Mouse (Mus musculus) cerebellum, adult 9-10 months (tissue): ENCODE data around the gene Rln3.

ENCODE experiments used
- DNase-seq: peaks from one replicate; pipeline ENCODE4 v3.0.0; 2022

The Rln3 gene

DNA sequence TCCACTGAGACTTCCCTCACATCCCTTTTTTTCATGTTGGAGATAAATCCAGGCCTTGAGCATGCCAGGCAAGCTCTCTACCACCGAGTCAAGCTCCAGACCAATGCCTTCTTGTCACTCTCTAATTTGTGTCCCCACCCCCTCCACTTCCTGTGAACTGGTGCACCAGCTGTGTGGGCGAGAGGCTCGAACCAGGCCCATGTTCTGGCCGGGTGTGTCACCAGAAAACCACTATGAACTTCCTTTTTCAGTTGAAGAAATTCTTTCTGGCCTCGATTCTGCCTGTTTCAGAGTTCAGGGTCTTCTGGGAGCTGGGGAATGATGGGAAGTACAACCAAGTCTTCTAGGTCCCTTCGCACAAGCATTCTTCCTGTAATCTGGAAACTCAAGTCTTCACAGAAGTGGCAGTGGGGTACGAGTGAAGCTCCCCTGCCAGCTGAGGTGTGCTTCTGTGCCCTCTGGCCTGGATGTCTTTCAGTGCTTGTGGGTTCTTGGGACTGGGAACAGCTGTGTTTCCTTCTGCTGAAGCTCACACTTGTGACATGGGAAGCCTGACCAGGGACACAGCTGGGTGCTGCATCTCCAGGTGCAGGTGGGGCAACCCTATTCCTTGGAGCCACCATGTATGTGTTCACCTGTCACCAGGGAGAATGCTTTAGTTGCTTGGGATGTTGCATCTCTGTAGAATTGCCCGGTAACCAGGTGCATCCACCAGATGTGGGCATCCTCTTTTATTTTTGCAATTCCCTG lies 19.2 kb upstream of the Rln3 start:
- DNase-seq = no peak

- DNase-seq = no peak
Observed at GRCm38 (mm10) chr8:84060245-84060644, 15.4 kb upstream of the Rln3 start.

GRCm38 (mm10) chr8:84059226-84059625 lies 14.4 kb upstream of the Rln3 start:
- DNase-seq = no peak

DNA sequence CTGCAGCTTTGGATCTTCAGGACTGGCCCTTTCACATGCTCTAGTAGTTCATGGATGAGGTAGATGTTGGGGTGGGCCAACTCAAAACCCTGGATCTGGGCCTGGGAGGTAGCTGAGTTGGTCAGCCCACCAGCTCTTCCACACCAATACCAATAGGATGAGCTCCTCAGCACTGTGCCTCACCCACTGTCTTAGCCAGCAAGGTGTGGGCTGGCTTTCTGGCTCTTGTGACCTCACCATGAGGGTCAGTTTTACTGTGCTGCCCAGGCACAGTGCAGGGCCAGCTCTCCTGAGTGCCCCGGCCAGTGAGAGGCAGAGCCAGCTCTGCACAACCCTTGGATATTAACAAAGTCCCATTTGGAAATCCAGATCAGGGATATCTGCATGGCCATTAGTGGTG lies 13.0 kb upstream of the Rln3 start:
- DNase-seq = no peak

GRCm38 (mm10) chr8:84053229-84053628 lies 8.4 kb upstream of the Rln3 start:
- DNase-seq = no peak

GRCm38 (mm10) chr8:84052746-84053145 lies 7.9 kb upstream of the Rln3 start:
- DNase-seq = no peak

DNA sequence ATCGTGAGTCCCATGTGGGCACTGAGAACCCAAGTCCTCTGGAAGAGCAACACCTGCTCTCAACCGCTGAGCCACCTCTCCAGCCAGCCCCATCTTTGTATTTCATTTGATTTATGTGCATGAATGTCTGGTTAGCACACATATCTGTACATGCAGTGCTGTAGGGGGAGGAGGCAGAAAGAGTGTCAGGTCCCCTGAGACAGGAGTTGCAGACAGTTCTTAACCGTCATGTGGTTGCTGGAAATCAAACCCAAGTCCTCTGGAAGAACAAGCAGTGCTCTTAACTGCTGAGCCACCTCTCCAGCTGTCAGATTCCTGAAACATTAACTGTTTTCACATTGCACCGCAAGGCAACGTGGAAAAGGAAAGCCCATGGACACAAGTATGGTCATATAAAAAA lies 3.4 kb upstream of the Rln3 start:
- DNase-seq = no peak

DNA sequence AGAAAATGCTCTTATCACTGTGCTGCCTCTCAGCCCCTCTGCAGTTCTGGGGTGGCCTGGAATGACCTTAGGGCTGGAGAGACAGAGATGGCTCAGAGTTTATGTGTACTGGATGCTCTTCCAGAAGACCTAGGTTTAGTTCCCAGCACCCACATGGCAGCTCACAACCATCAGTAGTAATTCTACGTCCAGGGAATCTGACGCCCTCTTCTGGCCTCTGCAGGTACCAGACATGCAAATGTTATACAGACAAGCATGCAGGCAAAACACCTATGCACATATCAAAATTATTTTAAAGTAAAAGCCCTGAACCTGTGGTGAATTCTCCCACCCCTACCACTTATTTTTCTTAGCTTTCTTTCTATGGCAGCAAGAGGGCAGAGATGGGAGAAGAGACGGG lies 1.7 kb upstream of the Rln3 start:
- DNase-seq = no peak

- no peak for DNase-seq
Observed at GRCm38 (mm10) chr8:84044103-84044502, 697 bp downstream of the Rln3 start.

GRCm38 (mm10) chr8:84042948-84043342 lies 1.9 kb downstream of the Rln3 start:
- no peak for DNase-seq

- DNase-seq = peak; percentile 33
Observed at GRCm38 (mm10) chr8:84042066-84042947, 2.5 kb downstream of the Rln3 start, which contains the start of gene Il27ra. TSS of gene Il27ra (minus strand) at chr8:84042589.

GRCm38 (mm10) chr8:84039050-84039449 lies 5.8 kb downstream of the Rln3 start:
- peak; percentile 79 for DNase-seq

DNA sequence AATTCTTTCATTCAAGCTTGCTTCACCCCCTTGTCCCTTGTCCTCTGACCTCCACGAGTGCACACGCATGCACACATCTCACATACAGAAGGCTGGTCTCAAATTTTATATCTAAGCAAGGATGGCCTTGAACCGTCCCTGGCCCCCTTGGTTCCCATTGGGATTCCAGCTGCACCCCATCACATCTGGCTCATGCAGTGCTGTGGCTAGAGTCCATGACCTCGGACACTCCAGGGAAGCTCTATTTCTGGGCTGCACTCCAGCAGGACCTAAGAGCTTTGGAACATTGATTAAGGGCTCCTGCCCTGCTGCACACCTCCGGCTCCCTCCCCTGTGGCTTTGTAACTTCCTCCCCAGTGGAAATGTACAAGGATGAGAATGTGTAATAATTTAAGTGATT lies 6.8 kb downstream of the Rln3 start:
- no peak for DNase-seq

DNA sequence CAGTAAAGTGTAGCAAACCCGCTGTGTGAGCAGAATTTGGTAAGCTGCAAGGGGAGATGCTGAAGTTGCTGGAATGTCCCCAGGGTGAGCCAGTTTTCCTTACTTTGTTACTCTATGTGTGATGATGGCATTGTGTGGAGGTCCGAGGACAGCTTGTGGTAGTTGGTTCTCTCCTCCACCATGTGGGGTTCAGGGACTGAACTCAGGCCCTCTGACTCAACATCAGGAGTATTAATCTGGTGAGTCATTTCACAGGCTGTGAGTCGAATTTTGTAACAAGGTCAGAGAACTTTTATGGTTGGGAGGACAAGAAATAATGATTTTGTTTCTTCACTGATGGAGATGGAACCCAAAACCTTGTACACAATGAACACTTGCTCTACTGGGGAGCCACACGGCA lies 12.0 kb downstream of the Rln3 start:
- DNase-seq = no peak

GRCm38 (mm10) chr8:84029272-84029671 lies 15.5 kb downstream of the Rln3 start:
- DNase-seq = no peak

- DNase-seq = no peak
Observed at GRCm38 (mm10) chr8:84027449-84027848, 17.4 kb downstream of the Rln3 start.

GRCm38 (mm10) chr8:84025863-84026262 lies 18.9 kb downstream of the Rln3 start:
- no peak for DNase-seq

DNA sequence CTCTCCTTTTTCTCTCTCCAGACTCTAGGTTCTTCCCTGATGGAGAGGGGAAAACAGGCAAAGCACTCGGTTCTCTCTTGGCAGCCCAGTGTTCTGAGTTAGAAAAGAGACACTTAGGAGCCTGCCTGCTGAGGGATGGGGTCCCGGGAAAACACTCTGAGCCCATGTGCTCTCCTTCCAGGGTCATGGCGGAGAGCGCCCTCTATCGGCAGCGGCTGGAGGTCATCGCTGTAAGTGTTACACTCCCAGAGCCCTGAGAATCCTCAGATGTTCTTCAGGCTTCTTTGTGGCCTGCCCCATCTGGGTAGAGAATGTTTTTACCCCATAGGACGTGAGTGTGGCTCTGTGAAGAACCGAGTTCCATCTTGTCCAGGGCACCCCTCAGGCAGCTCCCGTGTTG lies 20.6 kb downstream of the Rln3 start:
- peak; percentile 27 for DNase-seq

DNA sequence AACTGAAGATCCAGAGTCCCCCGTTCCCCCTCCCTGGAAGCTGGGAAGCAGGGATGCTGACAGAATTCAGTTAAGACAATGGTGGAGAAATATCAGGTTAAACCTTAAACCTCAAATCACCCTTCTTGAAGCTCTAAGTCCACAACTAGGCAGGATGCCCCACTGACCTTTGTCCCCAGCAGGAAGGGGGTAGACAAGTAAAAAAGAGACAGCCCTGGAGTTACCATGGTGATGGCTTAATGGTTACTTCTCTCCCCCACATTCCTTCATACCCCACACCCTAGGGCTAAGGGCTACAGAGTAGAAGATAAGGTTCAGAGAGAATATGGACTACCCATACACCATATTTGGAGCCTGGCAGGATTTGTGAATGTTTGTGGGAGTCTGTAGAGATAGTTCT lies 21.2 kb downstream of the Rln3 start:
- no peak for DNase-seq

GRCm38 (mm10) chr8:84023085-84023484 lies 21.7 kb downstream of the Rln3 start:
- no peak for DNase-seq

- DNase-seq = no peak
Observed at GRCm38 (mm10) chr8:84021569-84021968, 23.2 kb downstream of the Rln3 start.

DNA sequence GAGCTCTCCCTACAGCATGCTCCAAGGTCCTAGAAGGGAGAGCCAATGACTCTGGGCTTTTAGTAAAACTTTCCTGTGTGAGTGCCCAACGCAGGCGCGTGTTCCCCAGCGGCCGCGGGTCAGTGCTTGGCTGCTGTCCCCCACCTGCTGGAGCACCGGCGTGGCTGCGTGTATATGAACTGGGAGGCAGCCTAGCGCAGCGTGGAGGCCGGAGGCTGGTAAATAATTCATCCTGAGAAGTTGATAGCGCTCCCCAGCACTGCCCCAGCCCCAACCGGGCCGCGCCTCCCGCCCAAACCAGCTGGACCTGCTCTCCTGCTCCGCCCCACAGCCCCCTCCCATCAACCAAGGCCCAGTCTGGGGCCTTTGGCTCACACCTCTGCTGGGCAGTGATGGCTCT lies 23.7 kb downstream of the Rln3 start, which contains the start of gene Palm3:
TSS of gene Palm3 (plus strand) at position 376 of the 400 bp plus-strand sequence.
- DNase-seq = no peak

DNA sequence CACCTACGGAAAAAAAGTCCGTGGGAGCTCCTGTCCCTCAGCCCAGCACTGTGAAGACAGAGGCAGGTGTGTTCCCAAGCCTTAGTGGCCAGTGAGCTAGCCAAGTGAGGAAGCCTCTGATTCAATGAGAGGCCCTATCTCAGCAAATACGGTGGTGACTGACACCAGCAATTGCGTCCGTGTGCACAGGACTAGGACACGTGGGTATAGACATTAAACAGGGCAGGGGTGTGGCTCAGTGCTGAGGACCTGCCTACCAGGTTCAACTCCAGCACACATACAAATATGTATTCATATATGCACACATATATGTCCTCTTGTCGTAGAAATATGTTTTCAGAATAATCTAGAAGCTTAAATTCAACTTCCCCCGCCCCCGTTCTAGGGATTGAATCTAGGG lies 25.1 kb downstream of the Rln3 start:
- DNase-seq = no peak

GRCm38 (mm10) chr8:84015833-84016232 lies 29.0 kb downstream of the Rln3 start:
- DNase-seq = no peak
